Mouse (Mus musculus): ENCODE measurements at regions not wholly inside any gene's neighbourhood (a gene's known extent, or its start where the extent isn't known, plus 50 kb on each side); places are given as distances from the start of the nearest gene placed in this dataset.

GRCm38 (mm10) chr12:80011916-80012315 lies 100.9 kb downstream of the Zfp36l1 start:
- H3K9me3 ChIP-seq (replicated peaks; ENCODE audit: control insufficient read depth, low read length) = no peaks in the 10 kb centered on the region

GRCm38 (mm10) chr12:80010947-80011346 lies 101.9 kb downstream of the Zfp36l1 start:
- H3K4me1 ChIP-seq (ENCODE audit: control insufficient read depth, insufficient read depth, low read length) = peaks cover 27% of the 10 kb centered on the region
- ATAC-seq (replicated peaks; ENCODE audit: insufficient number of reproducible peaks, low FRiP score, low TSS enrichment) = no peak
- no peak overlapping the region for H3K4me3 ChIP-seq (ENCODE audit: low read depth, low read length)
- no peaks in the 10 kb centered on the region for H3K27me3 ChIP-seq (ENCODE audit: control insufficient read depth, insufficient read depth, low read length)
- H3K36me3 ChIP-seq (ENCODE audit: control insufficient read depth, insufficient read depth, low read length) = no peaks in the 10 kb centered on the region
- peak overlapping the region; percentile 60; the same call in 1 of the 2 replicates for H3K27ac ChIP-seq (ENCODE audit: low read depth, low read length)
- H3K9ac ChIP-seq (ENCODE audit: low read depth, low read length) = no peak overlapping the region
- 96% methylated on average over 1 of the region's 1 CpGs for WGBS (ENCODE audit: insufficient replicate concordance)
- no peak overlapping the region for H3K4me2 ChIP-seq
- no peaks in the 10 kb centered on the region for H3K9me3 ChIP-seq (replicated peaks; ENCODE audit: control insufficient read depth, low read length)

More at GRCm38 (mm10) chr12:80011916-80012315, 100.9 kb downstream of the Zfp36l1 start:
- Histone ChIP-seq H3K9ac (ENCODE audit: low read depth, low read length) (no peak overlapping the region), H3K36me3 (ENCODE audit: control insufficient read depth, insufficient read depth, low read length) (no peaks in the 10 kb centered on the region), H3K27me3 (ENCODE audit: control insufficient read depth, insufficient read depth, low read length) (no peaks in the 10 kb centered on the region), H3K4me2 (no peak overlapping the region), H3K4me1 (ENCODE audit: control insufficient read depth, insufficient read depth, low read length) (peaks cover 30% of the 10 kb centered on the region), H3K27ac (ENCODE audit: low read depth, low read length) (peak overlapping the region; percentile 60; the same call in 1 of the 2 replicates), H3K4me3 (ENCODE audit: low read depth, low read length) (no peak overlapping the region)
- 43% methylated on average over 6 of the region's 6 CpGs for WGBS (ENCODE audit: insufficient replicate concordance)
- ATAC-seq (replicated peaks; ENCODE audit: insufficient number of reproducible peaks, low FRiP score, low TSS enrichment) = no peak

GRCm38 (mm10) chr12:80010220-80010619 lies 102.6 kb downstream of the Zfp36l1 start:
- no peak overlapping the region for H3K4me2 ChIP-seq
- H3K36me3 ChIP-seq (ENCODE audit: control insufficient read depth, insufficient read depth, low read length) = no peaks in the 10 kb centered on the region
- no peak for ATAC-seq (replicated peaks; ENCODE audit: insufficient number of reproducible peaks, low FRiP score, low TSS enrichment)
- 58% methylated on average over 2 of the region's 2 CpGs for WGBS (ENCODE audit: insufficient replicate concordance)
- no peaks in the 10 kb centered on the region for H3K27me3 ChIP-seq (ENCODE audit: control insufficient read depth, insufficient read depth, low read length)
- no peaks in the 10 kb centered on the region for H3K9me3 ChIP-seq (replicated peaks; ENCODE audit: control insufficient read depth, low read length)
- no peak overlapping the region for H3K9ac ChIP-seq (ENCODE audit: low read depth, low read length)
- H3K4me1 ChIP-seq (ENCODE audit: control insufficient read depth, insufficient read depth, low read length) = peaks cover 27% of the 10 kb centered on the region
- H3K27ac ChIP-seq (ENCODE audit: low read depth, low read length) = no peak overlapping the region
- no peak overlapping the region for H3K4me3 ChIP-seq (ENCODE audit: low read depth, low read length)

- H3K4me1 ChIP-seq (ENCODE audit: control insufficient read depth, insufficient read depth, low read length) = peaks cover 26% of the 10 kb centered on the region
- no peak overlapping the region for H3K4me2 ChIP-seq
- no peak overlapping the region for H3K27ac ChIP-seq (ENCODE audit: low read depth, low read length)
- no peaks in the 10 kb centered on the region for H3K27me3 ChIP-seq (ENCODE audit: control insufficient read depth, insufficient read depth, low read length)
- H3K9me3 ChIP-seq (replicated peaks; ENCODE audit: control insufficient read depth, low read length) = no peaks in the 10 kb centered on the region
- no peak overlapping the region for H3K4me3 ChIP-seq (ENCODE audit: low read depth, low read length)
- ATAC-seq (replicated peaks; ENCODE audit: insufficient number of reproducible peaks, low FRiP score, low TSS enrichment) = no peak
- H3K9ac ChIP-seq (ENCODE audit: low read depth, low read length) = no peak overlapping the region
- no peaks in the 10 kb centered on the region for H3K36me3 ChIP-seq (ENCODE audit: control insufficient read depth, insufficient read depth, low read length)
- WGBS (ENCODE audit: insufficient replicate concordance) = 50% methylated on average over 7 of the region's 7 CpGs
These were observed 105.0 kb downstream of the Zfp36l1 start for GRCm38 (mm10) chr12:80007849-80008248.

GRCm38 (mm10) chr12:80005227-80005919 lies 107.4 kb downstream of the Zfp36l1 start:
- peak overlapping the region; percentile 36; the same call in 1 of the 2 replicates for H3K27ac ChIP-seq (ENCODE audit: low read depth, low read length)

GRCm38 (mm10) chr12:80004575-80004974 lies 108.2 kb downstream of the Zfp36l1 start:
- no peak overlapping the region for H3K9ac ChIP-seq (ENCODE audit: low read depth, low read length)
- WGBS (ENCODE audit: insufficient replicate concordance) = 41% methylated on average over 6 of the region's 6 CpGs
- peaks cover 17% of the 10 kb centered on the region for H3K4me1 ChIP-seq (ENCODE audit: control insufficient read depth, insufficient read depth, low read length)
- ATAC-seq (replicated peaks; ENCODE audit: insufficient number of reproducible peaks, low FRiP score, low TSS enrichment) = no peak
- no peak overlapping the region for H3K4me2 ChIP-seq
- H3K9me3 ChIP-seq (replicated peaks; ENCODE audit: control insufficient read depth, low read length) = no peaks in the 10 kb centered on the region
- no peak overlapping the region for H3K4me3 ChIP-seq (ENCODE audit: low read depth, low read length)
- H3K27ac ChIP-seq (ENCODE audit: low read depth, low read length) = peak overlapping the region; percentile 65
- H3K27me3 ChIP-seq (ENCODE audit: control insufficient read depth, insufficient read depth, low read length) = no peaks in the 10 kb centered on the region
- H3K36me3 ChIP-seq (ENCODE audit: control insufficient read depth, insufficient read depth, low read length) = no peaks in the 10 kb centered on the region

More at GRCm38 (mm10) chr12:80005227-80005919, 107.4 kb downstream of the Zfp36l1 start:
- no peaks in the 10 kb centered on the region for H3K27me3 ChIP-seq (ENCODE audit: control insufficient read depth, insufficient read depth, low read length)
- peaks cover 17% of the 10 kb centered on the region for H3K4me1 ChIP-seq (ENCODE audit: control insufficient read depth, insufficient read depth, low read length)
- no peak overlapping the region for H3K4me3 ChIP-seq (ENCODE audit: low read depth, low read length)
- H3K36me3 ChIP-seq (ENCODE audit: control insufficient read depth, insufficient read depth, low read length) = no peaks in the 10 kb centered on the region
- no peak overlapping the region for H3K9ac ChIP-seq (ENCODE audit: low read depth, low read length)
- H3K9me3 ChIP-seq (replicated peaks; ENCODE audit: control insufficient read depth, low read length) = no peaks in the 10 kb centered on the region
- WGBS (ENCODE audit: insufficient replicate concordance) = 86% methylated on average over 13 of the region's 13 CpGs
- no peak overlapping the region for H3K4me2 ChIP-seq
- ATAC-seq (replicated peaks; ENCODE audit: insufficient number of reproducible peaks, low FRiP score, low TSS enrichment) = no peak

GRCm38 (mm10) chr12:80003486-80003885 lies 109.3 kb downstream of the Zfp36l1 start:
- Histone ChIP-seq H3K9me3 (replicated peaks; ENCODE audit: control insufficient read depth, low read length) (no peaks in the 10 kb centered on the region), H3K27ac (ENCODE audit: low read depth, low read length) (0 out of 2 replicates have a peak overlapping the region, but pooled peaks have one; percentile 65)

GRCm38 (mm10) chr12:80002474-80003125 lies 110.2 kb downstream of the Zfp36l1 start:
- no peak overlapping the region for H3K27ac ChIP-seq (ENCODE audit: low read depth, low read length)
- no peaks in the 10 kb centered on the region for H3K36me3 ChIP-seq (ENCODE audit: control insufficient read depth, insufficient read depth, low read length)
- H3K9ac ChIP-seq (ENCODE audit: low read depth, low read length) = no peak overlapping the region
- H3K4me2 ChIP-seq = no peak overlapping the region
- no peaks in the 10 kb centered on the region for H3K9me3 ChIP-seq (replicated peaks; ENCODE audit: control insufficient read depth, low read length)
- H3K4me3 ChIP-seq (ENCODE audit: low read depth, low read length) = no peak overlapping the region
- peaks cover 23% of the 10 kb centered on the region for H3K4me1 ChIP-seq (ENCODE audit: control insufficient read depth, insufficient read depth, low read length)
- no peaks in the 10 kb centered on the region for H3K27me3 ChIP-seq (ENCODE audit: control insufficient read depth, insufficient read depth, low read length)
- ATAC-seq (replicated peaks; ENCODE audit: insufficient number of reproducible peaks, low FRiP score, low TSS enrichment) = no peak
- 76% methylated on average over 13 of the region's 13 CpGs for WGBS (ENCODE audit: insufficient replicate concordance)

More at GRCm38 (mm10) chr12:80003486-80003885, 109.3 kb downstream of the Zfp36l1 start:
- H3K4me1 ChIP-seq (ENCODE audit: control insufficient read depth, insufficient read depth, low read length) = peaks cover 21% of the 10 kb centered on the region
- no peaks in the 10 kb centered on the region for H3K36me3 ChIP-seq (ENCODE audit: control insufficient read depth, insufficient read depth, low read length)
- no peak overlapping the region for H3K4me3 ChIP-seq (ENCODE audit: low read depth, low read length)
- 81% methylated on average over 12 of the region's 12 CpGs for WGBS (ENCODE audit: insufficient replicate concordance)
- no peak overlapping the region for H3K4me2 ChIP-seq
- no peak for ATAC-seq (replicated peaks; ENCODE audit: insufficient number of reproducible peaks, low FRiP score, low TSS enrichment)
- H3K9ac ChIP-seq (ENCODE audit: low read depth, low read length) = no peak overlapping the region
- no peaks in the 10 kb centered on the region for H3K27me3 ChIP-seq (ENCODE audit: control insufficient read depth, insufficient read depth, low read length)

Measured in heart, embryonic 11.5 days (tissue).